Mouse (Mus musculus) gastrocnemius, adult 18-20 months (tissue): Measurements from ENCODE around the gene Cavin1. TPM values are rescaled to one million over a fixed set of nuclear protein-coding genes. Genes with fewer than 3 reads are reported as not detected.

Source experiments
- DNase-seq: peaks from one replicate; pipeline ENCODE4 v3.0.0; 2021; ENCODE audit warnings: low spot score
- total RNA-seq, 2 experiments: library from RNA; stranded (reverse); gene quantifications; 2 replicates each; pipeline ENCODE4 v1.2.3; 2021

The Cavin1 gene
- total RNA-seq, 2 experiments from 2014 or later: 128 to 153 TPM

- DNase-seq: no peak
Observed at GRCm38 (mm10) chr11:100982087-100982486, 11.4 kb upstream of the Cavin1 start.

GRCm38 (mm10) chr11:100981236-100981635 is 10.5 kb upstream of the Cavin1 start:
- DNase-seq: no peak

- DNase-seq: no peak
Observed at GRCm38 (mm10) chr11:100980438-100980837, 9.8 kb upstream of the Cavin1 start.

GRCm38 (mm10) chr11:100979887-100980286 is 9.2 kb upstream of the Cavin1 start:
- peak; percentile 52 for DNase-seq

GRCm38 (mm10) chr11:100975241-100975640 is 4.6 kb upstream of the Cavin1 start:
- DNase-seq: no peak

- DNase-seq: peak; percentile 75
Observed at GRCm38 (mm10) chr11:100974381-100974970, 3.8 kb upstream of the Cavin1 start.

GRCm38 (mm10) chr11:100973245-100973644 is 2.6 kb upstream of the Cavin1 start:
- no peak for DNase-seq

- DNase-seq: no peak
Observed at GRCm38 (mm10) chr11:100971455-100971854, 768 bp upstream of the Cavin1 start.

- DNase-seq: peak; percentile 75
Observed at GRCm38 (mm10) chr11:100969744-100970556, 737 bp downstream of the Cavin1 start.

- DNase-seq: no peak
Observed at GRCm38 (mm10) chr11:100969189-100969743, 1.4 kb downstream of the Cavin1 start.

GRCm38 (mm10) chr11:100968501-100968900 is 2.2 kb downstream of the Cavin1 start:
- no peak for DNase-seq

GRCm38 (mm10) chr11:100967881-100968420 is 2.7 kb downstream of the Cavin1 start:
- DNase-seq: no peak

- DNase-seq: no peak
Observed at GRCm38 (mm10) chr11:100967376-100967775, 3.3 kb downstream of the Cavin1 start.

- DNase-seq: no peak
Observed at GRCm38 (mm10) chr11:100965760-100966159, 4.9 kb downstream of the Cavin1 start.

- no peak for DNase-seq
Observed at GRCm38 (mm10) chr11:100964901-100965542, 5.7 kb downstream of the Cavin1 start.

GRCm38 (mm10) chr11:100964180-100964579 is 6.5 kb downstream of the Cavin1 start:
- no peak for DNase-seq

- DNase-seq: peak; percentile 72
Observed at GRCm38 (mm10) chr11:100963647-100964046, 7.0 kb downstream of the Cavin1 start.

- peak; percentile 69 for DNase-seq
Observed at GRCm38 (mm10) chr11:100962371-100962911, 8.2 kb downstream of the Cavin1 start.

- peak; percentile 91 for DNase-seq
Observed at GRCm38 (mm10) chr11:100960540-100960939, 10.1 kb downstream of the Cavin1 start.

- DNase-seq: peak; percentile 36
Observed at GRCm38 (mm10) chr11:100959826-100960225, 10.9 kb downstream of the Cavin1 start.

- peak; percentile 77 for DNase-seq
Observed at GRCm38 (mm10) chr11:100959464-100959810, 11.2 kb downstream of the Cavin1 start.
